Mouse (Mus musculus): ENCODE results near the gene Bsg. TPM values are rescaled to one million over a fixed set of nuclear protein-coding genes. Genes with fewer than 3 reads are reported as not detected.
"Not testable (repeated sequence)": the region's sequence is repeated elsewhere in the genome, so short reads cannot be mapped to it uniquely, and the experiment has no call there.

The Bsg gene
- polyA plus RNA-seq, 1 experiment from 2014 or later = 551 TPM

- WGBS = 78% methylated on average over 6 of the region's 6 CpGs
- H3K9me3 ChIP-seq (ENCODE audit: control insufficient read depth, low read length) = no peaks in the 10 kb centered on the region
- no peak overlapping the region for H3K27ac ChIP-seq (ENCODE audit: low read depth, low read length)
- no peak overlapping the region for H3K4me2 ChIP-seq (ENCODE audit: low read depth, low read length, severe bottlenecking)
- no peak for DNase-seq (ENCODE audit: low spot score)
- peaks cover 4% of the 10 kb centered on the region; the same call in 1 of the 2 replicates for H3K4me1 ChIP-seq (replicated peaks; ENCODE audit: control insufficient read depth, insufficient read depth, low read length)
- no peak overlapping the region for H3K4me3 ChIP-seq (ENCODE audit: low read depth, low read length)
- no peaks in the 10 kb centered on the region for H3K27me3 ChIP-seq (ENCODE audit: control insufficient read depth, insufficient read depth, low read length)
- ATAC-seq (replicated peaks; ENCODE audit: low FRiP score) = no peak
- no peaks in the 10 kb centered on the region for H3K36me3 ChIP-seq (ENCODE audit: control insufficient read depth, insufficient read depth, low read length)
- no peak overlapping the region for H3K9ac ChIP-seq (ENCODE audit: low read length)
These were observed 44.2 kb downstream of the Bsg start for GRCm38 (mm10) chr10:79748496-79748895.

DNA sequence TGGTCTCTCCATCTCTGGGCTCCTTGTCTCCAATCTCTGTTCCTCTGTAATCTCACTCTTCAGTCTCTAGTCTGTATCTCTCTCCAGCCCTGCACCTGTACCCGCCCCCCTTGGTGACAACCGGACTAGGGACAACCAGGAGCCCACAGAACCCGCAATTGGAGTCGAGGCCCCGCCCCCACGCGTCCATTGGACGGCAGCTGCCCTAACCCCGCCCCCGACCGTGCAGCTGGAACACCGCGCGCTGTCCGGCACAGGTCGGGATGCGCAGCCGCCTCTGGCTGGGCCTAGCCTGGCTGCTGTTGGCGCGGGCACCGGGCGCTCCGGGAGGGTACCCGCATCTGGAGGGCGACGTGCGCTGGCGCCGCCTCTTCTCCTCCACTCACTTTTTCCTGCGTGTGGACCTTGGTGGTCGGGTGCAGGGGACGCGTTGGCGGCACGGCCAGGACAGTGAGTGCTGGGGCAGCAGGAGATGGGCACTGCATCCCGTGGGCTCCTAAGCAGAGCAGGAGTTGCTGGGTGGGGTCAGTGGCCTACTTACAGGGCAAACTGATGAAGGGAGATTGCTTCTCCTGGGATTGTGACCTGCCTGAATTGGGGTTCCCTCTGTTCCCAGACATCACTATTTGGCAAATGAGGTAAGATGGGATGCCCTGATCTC is 50.7 kb downstream of the Bsg start, which contains the start of gene Fgf22:
Gene Fgf22, plus strand, starts transcription at position 221 of the 661 bp plus-strand sequence.
- Histone ChIP-seq H3K27me3 (ENCODE audit: control insufficient read depth, insufficient read depth, low read length) (no peaks in the 10 kb centered on the region), H3K4me2 (ENCODE audit: low read depth, low read length, severe bottlenecking) (peak within 1 kb of the TSS; percentile 66), H3K4me1 (replicated peaks; ENCODE audit: control insufficient read depth, insufficient read depth, low read length) (peaks cover 6% of the 10 kb centered on the region; the same call in 1 of the 2 replicates), H3K4me3 (ENCODE audit: low read depth, low read length) (peak within 1 kb of the TSS; percentile 20), H3K9me3 (ENCODE audit: control insufficient read depth, low read length) (no peaks in the 10 kb centered on the region), H3K27ac (ENCODE audit: low read depth, low read length) (no peak within 1 kb of the TSS), H3K9ac (ENCODE audit: low read length) (peak within 1 kb of the TSS; percentile 10; the same call in 1 of the 2 replicates), H3K36me3 (ENCODE audit: control insufficient read depth, insufficient read depth, low read length) (peaks cover 13% of the 10 kb centered on the region; the same call in 1 of the 2 replicates)
- WGBS = 1% methylated on average over 36 of the region's 36 CpGs
- ATAC-seq (replicated peaks; ENCODE audit: low FRiP score) = peak; percentile 90
- DNase-seq (ENCODE audit: low spot score) = peak; percentile 89

GRCm38 (mm10) chr10:79755854-79756253 is 51.6 kb downstream of the Bsg start:
- DNase-seq (ENCODE audit: low spot score) (no peak), ATAC-seq (replicated peaks; ENCODE audit: low FRiP score) (no peak)
- Histone ChIP-seq H3K4me1 (replicated peaks; ENCODE audit: control insufficient read depth, insufficient read depth, low read length) (peaks cover 6% of the 10 kb centered on the region; the same call in 1 of the 2 replicates), H3K4me3 (ENCODE audit: low read depth, low read length) (no peak overlapping the region), H3K27ac (ENCODE audit: low read depth, low read length) (no peak overlapping the region), H3K9ac (ENCODE audit: low read length) (no peak overlapping the region), H3K4me2 (ENCODE audit: low read depth, low read length, severe bottlenecking) (no peak overlapping the region), H3K27me3 (ENCODE audit: control insufficient read depth, insufficient read depth, low read length) (no peaks in the 10 kb centered on the region), H3K36me3 (ENCODE audit: control insufficient read depth, insufficient read depth, low read length) (peaks cover 17% of the 10 kb centered on the region; the same call in 1 of the 2 replicates), H3K9me3 (ENCODE audit: control insufficient read depth, low read length) (no peaks in the 10 kb centered on the region)
- 82% methylated on average over 3 of the region's 3 CpGs for WGBS

GRCm38 (mm10) chr10:79756660-79757059 is 52.4 kb downstream of the Bsg start:
- H3K4me2 ChIP-seq (ENCODE audit: low read depth, low read length, severe bottlenecking) = no peak overlapping the region
- H3K27me3 ChIP-seq (ENCODE audit: control insufficient read depth, insufficient read depth, low read length) = no peaks in the 10 kb centered on the region
- no peak overlapping the region for H3K4me3 ChIP-seq (ENCODE audit: low read depth, low read length)
- H3K36me3 ChIP-seq (ENCODE audit: control insufficient read depth, insufficient read depth, low read length) = peaks cover 25% of the 10 kb centered on the region
- no peak overlapping the region for H3K9ac ChIP-seq (ENCODE audit: low read length)
- H3K27ac ChIP-seq (ENCODE audit: low read depth, low read length) = no peak overlapping the region
- DNase-seq (ENCODE audit: low spot score) (no peak), ATAC-seq (replicated peaks; ENCODE audit: low FRiP score) (no peak)
- no peaks in the 10 kb centered on the region for H3K9me3 ChIP-seq (ENCODE audit: control insufficient read depth, low read length)
- peaks cover 6% of the 10 kb centered on the region; the same call in 1 of the 2 replicates for H3K4me1 ChIP-seq (replicated peaks; ENCODE audit: control insufficient read depth, insufficient read depth, low read length)
- 89% methylated on average over 24 of the region's 24 CpGs for WGBS

DNA sequence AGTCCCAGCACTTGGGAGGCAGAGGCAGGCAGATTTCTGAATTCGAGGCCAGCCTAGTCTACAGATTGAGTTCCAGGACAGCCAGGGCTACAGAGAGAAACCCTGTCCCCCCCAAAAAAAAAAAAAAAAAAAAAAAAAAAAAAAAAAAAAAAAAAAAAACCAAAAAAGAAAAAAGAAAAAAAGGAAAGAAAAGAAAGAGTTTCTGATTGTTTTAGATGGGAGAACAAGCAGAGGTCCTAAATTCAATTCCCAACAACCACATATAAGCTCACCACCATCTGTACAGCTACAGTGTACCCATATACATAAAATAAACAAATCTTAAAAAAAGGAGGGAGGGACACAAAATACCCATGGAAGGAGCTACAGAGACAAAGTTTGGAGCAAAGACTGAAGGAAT is 55.4 kb downstream of the Bsg start:
- peaks cover 27% of the 10 kb centered on the region for H3K36me3 ChIP-seq (ENCODE audit: control insufficient read depth, insufficient read depth, low read length)
- not testable (repeated sequence) for H3K27me3 ChIP-seq (ENCODE audit: control insufficient read depth, insufficient read depth, low read length); H3K27ac ChIP-seq (ENCODE audit: low read depth, low read length); H3K4me1 ChIP-seq (replicated peaks; ENCODE audit: control insufficient read depth, insufficient read depth, low read length); H3K4me3 ChIP-seq (ENCODE audit: low read depth, low read length); H3K9me3 ChIP-seq (ENCODE audit: control insufficient read depth, low read length); ATAC-seq (replicated peaks; ENCODE audit: low FRiP score); H3K9ac ChIP-seq (ENCODE audit: low read length); H3K4me2 ChIP-seq (ENCODE audit: low read depth, low read length, severe bottlenecking); DNase-seq (ENCODE audit: low spot score)
- 89% methylated on average over 1 of the region's 1 CpGs for WGBS

GRCm38 (mm10) chr10:79760603-79761143 is 56.4 kb downstream of the Bsg start:
- 93% methylated on average over 11 of the region's 11 CpGs for WGBS
- Histone ChIP-seq H3K9me3 (ENCODE audit: control insufficient read depth, low read length) (no peaks in the 10 kb centered on the region), H3K9ac (ENCODE audit: low read length) (no peak overlapping the region), H3K36me3 (ENCODE audit: control insufficient read depth, insufficient read depth, low read length) (peaks cover 27% of the 10 kb centered on the region), H3K27ac (ENCODE audit: low read depth, low read length) (no peak overlapping the region), H3K4me2 (ENCODE audit: low read depth, low read length, severe bottlenecking) (no peak overlapping the region), H3K4me1 (replicated peaks; ENCODE audit: control insufficient read depth, insufficient read depth, low read length) (peaks cover 3% of the 10 kb centered on the region), H3K4me3 (ENCODE audit: low read depth, low read length) (no peak overlapping the region), H3K27me3 (ENCODE audit: control insufficient read depth, insufficient read depth, low read length) (no peaks in the 10 kb centered on the region)
- ATAC-seq (replicated peaks; ENCODE audit: low FRiP score) (no peak), DNase-seq (ENCODE audit: low spot score) (no peak)

Other genes starting within 250 kb of the Bsg start
- not detected in 2 replicates for gene Vmn2r83, start 235.8 kb upstream of the Bsg start, polyA plus RNA-seq (2014; fragmentation: Nextera tagmentation; extraction: Ambion mirVana)
- 14.2 and 15.6 TPM in 2 replicates for gene Plpp2, start 170.7 kb upstream of the Bsg start, polyA plus RNA-seq (2014; fragmentation: Nextera tagmentation; extraction: Ambion mirVana)
- gene Mier2, start 149.3 kb upstream of the Bsg start, polyA plus RNA-seq (2014; fragmentation: Nextera tagmentation; extraction: Ambion mirVana) = 64.4 and 67.7 TPM in 2 replicates
- gene Theg, start 117.2 kb upstream of the Bsg start, polyA plus RNA-seq (2014; fragmentation: Nextera tagmentation; extraction: Ambion mirVana) = not detected in 2 replicates
- gene C2cd4c, start 90.5 kb upstream of the Bsg start, polyA plus RNA-seq (2014; fragmentation: Nextera tagmentation; extraction: Ambion mirVana) = 0.04 and 0.09 TPM in 2 replicates
- gene Shc2, start 66.6 kb upstream of the Bsg start, polyA plus RNA-seq (2014; fragmentation: Nextera tagmentation; extraction: Ambion mirVana) = 9.4 and 9.9 TPM in 2 replicates
- not detected in 2 replicates for gene Odf3l2, start 58.8 kb upstream of the Bsg start, polyA plus RNA-seq (2014; fragmentation: Nextera tagmentation; extraction: Ambion mirVana)
- gene Madcam1, start 39.9 kb upstream of the Bsg start, polyA plus RNA-seq (2014; fragmentation: Nextera tagmentation; extraction: Ambion mirVana) = 0.59 and 0.83 TPM in 2 replicates
- gene Tpgs1, start 35.1 kb upstream of the Bsg start, polyA plus RNA-seq (2014; fragmentation: Nextera tagmentation; extraction: Ambion mirVana) = 59.7 and 65.2 TPM in 2 replicates
- gene Cdc34, start 22.3 kb upstream of the Bsg start, polyA plus RNA-seq (2014; fragmentation: Nextera tagmentation; extraction: Ambion mirVana) = 180 and 185 TPM in 2 replicates
- gene Gzmm, start 15.5 kb upstream of the Bsg start, polyA plus RNA-seq (2014; fragmentation: Nextera tagmentation; extraction: Ambion mirVana) = 0.81 and 0.92 TPM in 2 replicates
- 0.15 and 0.40 TPM in 2 replicates for gene Hcn2, start 12.1 kb downstream of the Bsg start, polyA plus RNA-seq (2014; fragmentation: Nextera tagmentation; extraction: Ambion mirVana)
- 41.1 and 44.8 TPM in 2 replicates for gene Polrmt, start 42.1 kb downstream of the Bsg start, polyA plus RNA-seq (2014; fragmentation: Nextera tagmentation; extraction: Ambion mirVana)
- gene Fgf22, start 50.6 kb downstream of the Bsg start, polyA plus RNA-seq (2014; fragmentation: Nextera tagmentation; extraction: Ambion mirVana) = 0.36 and 0.40 TPM in 2 replicates
- 118 TPM in 2 replicates for gene Rnf126, start 62.5 kb downstream of the Bsg start, polyA plus RNA-seq (2014; fragmentation: Nextera tagmentation; extraction: Ambion mirVana)
- gene Fstl3, start 72.8 kb downstream of the Bsg start, polyA plus RNA-seq (2014; fragmentation: Nextera tagmentation; extraction: Ambion mirVana) = 0.41 and 1.0 TPM in 2 replicates
- gene Prss57, start 86.5 kb downstream of the Bsg start, polyA plus RNA-seq (2014; fragmentation: Nextera tagmentation; extraction: Ambion mirVana) = not detected in 2 replicates
- 140 and 157 TPM in 2 replicates for gene Palm, start 89.1 kb downstream of the Bsg start, polyA plus RNA-seq (2014; fragmentation: Nextera tagmentation; extraction: Ambion mirVana)
- 0.39 and 0.99 TPM in 2 replicates for gene Misp, start 116.5 kb downstream of the Bsg start, polyA plus RNA-seq (2014; fragmentation: Nextera tagmentation; extraction: Ambion mirVana)
- gene Ptbp1, start 149.9 kb downstream of the Bsg start, polyA plus RNA-seq (2014; fragmentation: Nextera tagmentation; extraction: Ambion mirVana) = 261 and 295 TPM in 2 replicates
- 13.0 and 13.3 TPM in 2 replicates for gene Prtn3, start 170.0 kb downstream of the Bsg start, polyA plus RNA-seq (2014; fragmentation: Nextera tagmentation; extraction: Ambion mirVana)
- 131 and 146 TPM in 2 replicates for gene Plppr3, start 170.1 kb downstream of the Bsg start, polyA plus RNA-seq (2014; fragmentation: Nextera tagmentation; extraction: Ambion mirVana)
- not detected in 2 replicates for gene Elane, start 181.8 kb downstream of the Bsg start, polyA plus RNA-seq (2014; fragmentation: Nextera tagmentation; extraction: Ambion mirVana)
- not detected in 2 replicates for gene Cfd, start 186.4 kb downstream of the Bsg start, polyA plus RNA-seq (2014; fragmentation: Nextera tagmentation; extraction: Ambion mirVana)
- 60.4 and 60.6 TPM in 2 replicates for gene Med16, start 204.4 kb downstream of the Bsg start, polyA plus RNA-seq (2014; fragmentation: Nextera tagmentation; extraction: Ambion mirVana)
- 3.3 and 14.8 TPM in 2 replicates for gene Gm26602, start 206.4 kb downstream of the Bsg start, polyA plus RNA-seq (2014; fragmentation: Nextera tagmentation; extraction: Ambion mirVana)
- gene Kiss1r, start 212.5 kb downstream of the Bsg start, polyA plus RNA-seq (2014; fragmentation: Nextera tagmentation; extraction: Ambion mirVana) = 0.55 and 1.0 TPM in 2 replicates
- 135 and 145 TPM in 2 replicates for gene R3hdm4, start 216.7 kb downstream of the Bsg start, polyA plus RNA-seq (2014; fragmentation: Nextera tagmentation; extraction: Ambion mirVana)
- gene Arid3a, start 222.6 kb downstream of the Bsg start, polyA plus RNA-seq (2014; fragmentation: Nextera tagmentation; extraction: Ambion mirVana) = 5.4 and 6.6 TPM in 2 replicates

Data from forebrain, embryonic 11.5 days (tissue).